Mouse (Mus musculus) embryonic fibroblast, embryonic 13.5 days (primary cell): ENCODE measurements around the gene Lzts3. TPM values are rescaled to one million over a fixed set of nuclear protein-coding genes. Genes with fewer than 3 reads are reported as not detected.

Experiments
- H3K27ac ChIP-seq: 2 replicates; pipeline ENCODE4 v1.5.1; 2012; ENCODE audit warnings: low read length, control low read depth, inconsistent platforms; ENCODE audit not compliant: insufficient read depth
- H3K4me1 ChIP-seq: 2 replicates; pipeline ENCODE4 v1.6.1; 2011; ENCODE audit warnings: low read length; ENCODE audit not compliant: control insufficient read depth, insufficient read depth
- H3K4me3 ChIP-seq: 2 replicates; pipeline ENCODE4 v1.5.1; 2011; ENCODE audit warnings: mild to moderate bottlenecking, control low read depth, low read length; ENCODE audit not compliant: insufficient read depth
- CTCF ChIP-seq: IDR thresholded peaks from 2 replicates; pipeline ENCODE4 v1.5.1; 2011; ENCODE audit warnings: mild to moderate bottlenecking, control low read depth, low read length, moderate library complexity, borderline replicate concordance; ENCODE audit not compliant: insufficient read depth
- POLR2A ChIP-seq: IDR thresholded peaks from 2 replicates; pipeline ENCODE4 v1.6.1; 2011; ENCODE audit warnings: low read depth, mild to moderate bottlenecking, control low read depth, low read length, moderate library complexity
- polyA plus RNA-seq: library from polyadenylated mRNA; stranded (reverse); fragments of >200 nt; gene quantifications from 2 replicates; pipeline ENCODE4 v1.2.4, GENCODE M21; 2011; ENCODE audit warnings: low read depth; ENCODE audit not compliant: missing spikeins, insufficient read length

The Lzts3 gene
- 4.5 and 5.1 TPM in 2 replicates for polyA plus RNA-seq

DNA sequence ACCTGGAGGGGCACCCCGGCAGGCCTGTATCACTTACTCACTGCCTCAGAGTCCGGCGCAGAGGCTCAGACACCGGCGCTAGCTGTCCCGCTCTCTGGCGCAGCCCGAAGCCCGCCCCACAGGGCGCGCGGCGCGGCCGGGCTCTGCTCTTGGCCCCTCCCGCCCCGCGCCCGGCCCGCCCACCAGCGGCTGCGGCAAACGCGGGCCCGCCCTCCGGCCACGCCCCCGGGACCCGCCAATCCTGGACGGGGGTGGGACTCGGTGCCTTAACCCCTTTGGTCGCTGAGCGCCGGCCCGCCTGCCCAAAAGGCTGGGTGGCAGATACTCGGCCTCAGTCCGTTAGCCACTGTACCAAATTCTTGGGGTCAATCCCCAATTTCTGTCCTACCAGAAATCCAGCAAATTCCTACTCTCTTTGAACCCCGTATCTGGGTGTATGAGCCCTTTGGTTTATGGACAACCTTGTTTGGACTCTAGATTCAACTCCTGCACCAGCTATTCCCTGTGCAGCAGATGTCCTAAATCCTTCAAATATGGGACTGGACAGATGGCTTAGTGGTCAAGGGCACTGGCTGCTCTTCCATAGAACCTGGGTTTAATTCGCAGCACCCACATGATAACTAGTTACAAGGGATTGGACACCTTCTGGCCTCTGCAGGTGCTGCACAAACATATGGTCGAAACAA, at the start of gene Lzts3:
TSS of gene Lzts3 (minus strand) at position 120 of the 686 bp plus-strand sequence.
- H3K27ac ChIP-seq: no peak within 1 kb of the TSS
- TF ChIP-seq CTCF: no peak
- TF ChIP-seq POLR2A: peak; percentile 53

DNA sequence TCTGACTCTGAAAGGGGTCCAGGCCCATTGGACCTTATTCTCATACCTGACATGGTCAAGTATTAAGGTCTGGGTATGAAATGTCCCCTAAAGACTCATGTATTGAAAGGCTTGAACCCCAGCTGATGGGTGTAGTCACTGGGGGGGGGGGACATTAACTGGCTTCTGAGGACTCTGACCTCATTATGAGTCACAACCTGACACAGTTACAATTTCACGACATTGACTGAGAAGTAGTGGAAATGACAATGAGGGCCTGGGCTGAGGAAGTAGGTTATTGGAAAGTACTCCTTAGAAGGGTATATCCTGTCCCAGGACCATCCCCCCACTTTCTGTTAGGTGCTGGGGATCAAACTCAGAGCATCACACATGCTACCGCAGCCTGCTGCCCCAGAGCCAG, 46.4 kb upstream of the Lzts3 start:
- peak overlapping the region; percentile 8; the same call in 1 of the 2 replicates for H3K27ac ChIP-seq
- TF ChIP-seq CTCF (no peak), POLR2A (no peak)
- H3K4me1 ChIP-seq: peaks cover 7% of the 10 kb centered on the region; the same call in 1 of the 2 replicates

More for the DNA sequence above, at the start of gene Lzts3:
- Histone ChIP-seq H3K4me1 (peaks cover 2% of the 10 kb centered on the region; the same call in 1 of the 2 replicates), H3K4me3 (peak within 1 kb of the TSS; percentile 71)

DNA sequence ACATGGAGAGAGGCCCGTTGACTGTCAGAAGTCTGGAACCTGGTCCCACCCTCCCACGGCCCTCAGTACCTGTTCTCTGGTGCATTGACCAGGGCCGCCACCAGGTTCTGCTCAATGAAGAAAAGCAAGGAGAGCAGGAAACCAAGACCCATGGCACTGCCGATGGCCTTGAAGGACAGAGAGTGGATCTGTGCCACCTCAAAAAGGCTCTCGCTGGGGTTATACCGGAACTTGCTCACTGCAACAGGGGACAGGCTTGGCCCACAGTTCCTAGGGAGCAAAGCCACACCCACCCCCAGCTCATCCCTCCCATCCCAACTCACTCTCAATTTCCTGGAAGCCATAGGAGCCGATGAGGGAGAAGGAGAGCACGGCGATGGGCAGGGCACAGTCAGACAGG, 42.8 kb upstream of the Lzts3 start:
- H3K4me3 ChIP-seq: no peak overlapping the region
- no peak overlapping the region for H3K27ac ChIP-seq
- no peak for TF ChIP-seq POLR2A
- TF ChIP-seq CTCF: no peak
- peaks cover 7% of the 10 kb centered on the region; the same call in 1 of the 2 replicates for H3K4me1 ChIP-seq

More for the DNA sequence above, 46.4 kb upstream of the Lzts3 start:
- no peak overlapping the region for H3K4me3 ChIP-seq

DNA sequence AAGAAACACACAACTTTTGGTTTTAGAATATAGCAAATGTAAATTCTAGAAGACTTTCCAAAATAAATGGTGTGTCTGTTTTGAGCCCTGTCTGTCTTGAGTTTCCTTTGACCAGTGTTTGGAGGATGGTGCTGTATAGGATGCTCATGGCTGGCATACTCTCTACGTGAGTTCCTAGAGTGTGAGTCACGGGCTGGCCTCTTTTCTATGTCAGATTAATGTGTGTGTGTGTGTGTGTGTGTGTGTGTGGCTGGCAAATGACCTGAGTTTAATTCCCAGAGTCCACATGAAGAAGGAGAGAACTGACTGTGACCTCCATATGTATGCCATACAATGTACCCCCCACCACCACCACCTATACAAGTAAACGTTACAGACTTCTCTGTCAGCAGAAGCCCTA, 38.9 kb upstream of the Lzts3 start:
- no peak overlapping the region for H3K4me3 ChIP-seq
- TF ChIP-seq POLR2A (no peak), CTCF (no peak)
- H3K4me1 ChIP-seq: no peaks in the 10 kb centered on the region

DNA sequence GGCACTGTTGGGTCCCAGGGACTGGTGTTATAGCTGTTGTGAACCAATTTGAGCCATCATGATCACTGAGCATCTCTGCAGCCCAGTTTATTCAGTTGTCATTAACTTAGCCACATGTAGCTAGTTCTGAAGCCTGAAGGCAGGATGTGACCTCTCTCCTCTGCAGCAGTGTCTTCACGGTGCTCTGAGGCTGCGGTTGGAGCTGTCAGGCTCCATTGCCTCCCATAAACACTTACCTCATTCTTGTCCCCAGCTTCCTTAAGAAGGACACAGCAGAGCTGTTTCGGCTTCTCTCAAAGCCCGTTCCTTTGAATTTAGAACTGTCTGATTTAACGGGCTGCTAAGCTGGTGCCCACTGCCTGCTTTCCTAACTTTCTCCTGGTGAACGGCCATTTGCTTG, 37.3 kb upstream of the Lzts3 start:
- no peaks in the 10 kb centered on the region for H3K4me1 ChIP-seq
- H3K4me3 ChIP-seq: no peak overlapping the region

More for the DNA sequence above, 38.9 kb upstream of the Lzts3 start:
- no peak overlapping the region for H3K27ac ChIP-seq

DNA sequence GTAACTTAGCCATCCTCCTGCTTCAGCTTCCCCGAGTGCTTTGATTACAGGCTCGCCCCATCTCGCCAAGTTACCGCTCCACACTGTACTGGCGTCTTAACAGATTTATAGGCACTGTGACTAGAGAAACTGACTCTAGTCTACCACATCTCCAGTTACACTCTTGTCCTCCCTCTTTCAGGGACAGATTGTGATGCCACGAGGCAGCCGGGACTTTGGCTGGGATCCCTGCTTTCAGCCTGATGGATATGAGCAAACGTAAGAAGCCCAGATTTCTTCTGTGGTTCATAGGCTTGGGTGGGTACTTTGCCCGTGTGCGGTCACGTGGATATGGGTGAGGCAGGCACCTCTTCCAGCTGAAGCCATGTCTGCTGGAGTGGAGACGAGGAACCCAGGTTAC, 36.6 kb upstream of the Lzts3 start:
- H3K4me3 ChIP-seq: no peak overlapping the region
- no peak overlapping the region for H3K27ac ChIP-seq
- TF ChIP-seq CTCF: no peak
- TF ChIP-seq POLR2A: no peak
- H3K4me1 ChIP-seq: no peaks in the 10 kb centered on the region

More for the DNA sequence above, 37.3 kb upstream of the Lzts3 start:
- no peak overlapping the region for H3K27ac ChIP-seq
- TF ChIP-seq POLR2A (no peak), CTCF (no peak)

DNA sequence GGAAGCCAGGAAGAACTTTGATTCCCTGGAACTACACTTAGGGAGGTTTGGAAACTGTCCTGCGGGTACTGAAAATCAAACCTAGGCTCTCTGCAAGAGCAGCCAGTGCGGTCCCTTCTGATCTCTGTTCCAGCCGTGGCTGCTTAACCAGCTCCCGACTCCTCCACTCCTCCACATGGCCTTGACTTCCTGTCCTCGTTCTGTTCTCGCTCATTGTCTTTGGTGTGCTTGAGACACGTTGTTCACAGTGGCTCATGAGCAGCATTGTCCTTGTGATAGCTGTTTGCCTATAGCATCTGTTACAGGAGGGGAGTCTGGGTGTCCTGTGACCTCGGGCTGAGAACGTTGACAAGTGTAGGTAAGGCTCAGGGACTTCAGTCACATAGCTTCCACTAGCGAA, 34.6 kb upstream of the Lzts3 start:
- Histone ChIP-seq H3K4me1 (no peaks in the 10 kb centered on the region), H3K4me3 (no peak overlapping the region), H3K27ac (no peak overlapping the region)
- TF ChIP-seq POLR2A (no peak), CTCF (no peak)

DNA sequence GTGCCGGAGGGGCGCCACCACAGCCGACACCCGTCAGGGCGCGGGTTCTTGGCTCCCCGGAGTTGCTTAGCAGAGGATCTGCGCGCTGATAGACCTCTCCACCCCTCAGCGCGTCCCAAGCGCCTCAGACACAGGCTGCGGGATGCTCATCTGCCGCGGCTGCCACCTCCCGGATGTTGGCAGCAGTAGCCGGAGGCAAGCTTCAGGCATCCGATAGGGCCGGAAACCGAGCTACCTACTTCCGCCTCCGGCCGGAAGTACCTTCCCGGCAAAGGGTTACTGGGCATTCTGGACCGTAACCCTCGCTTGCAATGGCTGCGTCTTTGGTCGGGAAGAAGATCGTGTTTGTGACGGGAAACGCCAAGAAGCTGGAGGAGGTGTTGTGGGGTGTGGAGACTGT, 25.0 kb upstream of the Lzts3 start, which contains the start of gene Itpa:
TSS of gene Itpa (plus strand) at position 52 of the 400 bp plus-strand sequence.
- TF ChIP-seq CTCF (peak; percentile 24; the same call in 1 of the 2 replicates), POLR2A (peak; percentile 87)
- H3K27ac ChIP-seq: peak within 1 kb of the TSS; percentile 37
- H3K4me3 ChIP-seq: peak within 1 kb of the TSS; percentile 92
- H3K4me1 ChIP-seq: peaks cover 7% of the 10 kb centered on the region

DNA sequence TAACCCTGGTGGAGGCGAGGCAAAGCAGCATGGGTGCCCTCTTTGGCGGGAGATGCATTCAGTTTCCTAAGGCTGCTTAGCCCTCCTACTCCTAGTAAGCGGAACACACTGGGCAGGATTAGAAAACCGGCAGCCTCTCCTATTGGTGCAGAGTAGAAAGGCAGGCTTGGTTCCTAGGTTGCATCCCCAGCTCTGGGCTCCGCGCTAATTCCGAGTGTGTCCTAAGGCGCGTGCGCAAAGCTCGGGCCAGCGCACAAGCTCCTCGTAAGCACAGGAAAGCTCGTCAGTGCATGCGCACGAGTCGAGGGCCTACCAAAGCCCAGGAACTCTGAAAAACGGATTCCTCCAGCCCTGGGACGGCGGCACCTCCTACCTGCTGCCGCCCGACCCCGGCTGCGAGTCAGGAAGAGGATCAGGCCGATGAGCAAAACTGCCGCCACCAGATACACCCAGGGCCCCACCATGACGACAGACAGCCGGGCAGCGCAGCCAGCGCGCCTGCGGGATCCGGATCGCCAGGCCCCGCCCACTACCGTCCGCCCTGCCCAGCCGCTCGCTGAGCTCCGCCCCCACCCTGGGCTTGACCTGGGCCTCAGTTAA, 21.6 kb upstream of the Lzts3 start, which contains the start of gene Ddrgk1:
TSS of gene Ddrgk1 (minus strand) at position 558 of the 600 bp plus-strand sequence.
- TF ChIP-seq CTCF (no peak), POLR2A (peak; percentile 81; the same call in 1 of the 2 replicates)
- Histone ChIP-seq H3K4me3 (peak within 1 kb of the TSS; percentile 49), H3K27ac (peak within 1 kb of the TSS; percentile 96), H3K4me1 (peaks cover 7% of the 10 kb centered on the region)

DNA sequence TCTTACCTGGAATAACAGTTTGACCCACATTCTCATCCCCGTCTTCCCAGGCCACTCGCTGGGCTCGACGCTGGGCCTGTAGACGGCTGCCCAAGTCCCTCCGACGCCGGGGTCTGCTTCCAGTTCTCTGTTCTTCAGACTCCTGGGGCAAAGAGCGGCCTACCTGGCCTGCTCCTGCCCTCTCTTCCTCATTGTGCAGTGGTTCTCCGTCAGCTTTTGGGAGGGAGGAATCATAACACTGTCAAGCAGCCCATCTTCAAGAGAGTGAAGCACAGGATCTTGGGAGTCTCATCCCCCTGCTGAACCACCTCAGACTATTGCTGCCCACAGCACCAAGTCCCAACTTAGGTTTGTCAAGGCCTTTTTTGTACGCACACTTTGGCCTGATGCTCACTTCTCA, 20.7 kb upstream of the Lzts3 start:
- H3K4me3 ChIP-seq: peak overlapping the region; percentile 37
- H3K27ac ChIP-seq: no peak overlapping the region
- no peak for TF ChIP-seq POLR2A
- peaks cover 7% of the 10 kb centered on the region for H3K4me1 ChIP-seq
